Mouse (Mus musculus): ENCODE measurements at regions not wholly inside any gene's neighbourhood (a gene's known extent, or its start where the extent isn't known, plus 50 kb on each side); places are given as distances from the start of the nearest gene placed in this dataset.

DNA sequence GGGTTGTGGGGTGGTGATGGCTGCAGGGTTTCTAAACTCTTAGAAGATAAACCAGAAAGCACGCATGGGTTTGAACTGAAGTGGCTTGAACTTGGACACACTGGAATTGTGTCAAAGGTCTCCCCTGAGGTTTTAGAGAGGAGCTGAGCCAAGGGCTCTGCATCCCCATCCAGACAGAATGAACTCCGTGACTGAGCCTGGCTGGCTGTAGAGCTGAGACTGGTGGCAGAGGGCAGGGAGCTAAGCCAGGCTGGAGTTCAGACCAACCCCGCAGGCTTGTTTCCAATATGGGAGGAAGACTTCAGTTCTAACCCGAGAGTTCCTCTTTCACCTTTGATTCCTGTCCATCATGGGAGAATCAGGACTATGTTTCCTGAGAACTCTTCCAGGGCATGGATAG is 96.9 kb downstream of the Irs2 start:
- Histone ChIP-seq H3K4me3 (ENCODE audit: low read depth, low read length) (no peak overlapping the region), H3K27ac (ENCODE audit: low read length) (no peak overlapping the region), H3K9ac (replicated peaks; ENCODE audit: low read depth, low read length) (no peak overlapping the region), H3K4me1 (ENCODE audit: control insufficient read depth, insufficient read depth, low read length) (no peaks in the 10 kb centered on the region), H3K9me3 (ENCODE audit: control insufficient read depth, low read depth, low read length) (no peaks in the 10 kb centered on the region), H3K36me3 (ENCODE audit: control insufficient read depth, insufficient read depth, low read length) (no peaks in the 10 kb centered on the region), H3K4me2 (replicated peaks; ENCODE audit: low read depth, low read length) (no peak overlapping the region), H3K27me3 (ENCODE audit: control insufficient read depth, insufficient read depth, low read length) (no peaks in the 10 kb centered on the region)
- WGBS: 83% methylated on average over 4 of the region's 4 CpGs
- no peak for ATAC-seq (ENCODE audit: insufficient number of reproducible peaks, insufficient read depth, low FRiP score, low read depth)

DNA sequence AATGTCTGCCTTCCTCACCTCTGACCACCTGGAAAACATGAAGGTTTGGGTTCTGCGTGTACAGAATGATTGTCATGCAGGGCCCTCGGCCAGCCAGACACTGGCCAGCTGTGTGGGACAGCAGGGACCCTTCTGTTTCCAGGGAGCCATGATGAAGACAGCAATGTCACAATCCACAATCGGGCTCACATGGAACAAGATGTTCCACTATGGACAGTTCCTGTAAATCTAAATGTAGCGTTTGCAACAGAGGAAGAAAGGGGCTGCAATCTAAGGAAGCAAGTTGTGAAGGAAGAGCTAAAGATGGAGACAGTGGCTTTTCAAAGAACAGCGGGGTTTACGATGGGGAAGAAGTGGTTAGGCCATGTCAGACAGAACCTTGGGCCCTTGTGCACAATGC is 97.3 kb downstream of the Irs2 start:
- H3K4me2 ChIP-seq (replicated peaks; ENCODE audit: low read depth, low read length): no peak overlapping the region
- no peak for ATAC-seq (ENCODE audit: insufficient number of reproducible peaks, insufficient read depth, low FRiP score, low read depth)
- no peaks in the 10 kb centered on the region for H3K4me1 ChIP-seq (ENCODE audit: control insufficient read depth, insufficient read depth, low read length)
- H3K4me3 ChIP-seq (ENCODE audit: low read depth, low read length): no peak overlapping the region
- no peak overlapping the region for H3K9ac ChIP-seq (replicated peaks; ENCODE audit: low read depth, low read length)
- H3K27me3 ChIP-seq (ENCODE audit: control insufficient read depth, insufficient read depth, low read length): no peaks in the 10 kb centered on the region
- H3K36me3 ChIP-seq (ENCODE audit: control insufficient read depth, insufficient read depth, low read length): no peaks in the 10 kb centered on the region
- 74% methylated on average over 6 of the region's 6 CpGs for WGBS
- H3K27ac ChIP-seq (ENCODE audit: low read length): no peak overlapping the region
- H3K9me3 ChIP-seq (ENCODE audit: control insufficient read depth, low read depth, low read length): no peaks in the 10 kb centered on the region

DNA sequence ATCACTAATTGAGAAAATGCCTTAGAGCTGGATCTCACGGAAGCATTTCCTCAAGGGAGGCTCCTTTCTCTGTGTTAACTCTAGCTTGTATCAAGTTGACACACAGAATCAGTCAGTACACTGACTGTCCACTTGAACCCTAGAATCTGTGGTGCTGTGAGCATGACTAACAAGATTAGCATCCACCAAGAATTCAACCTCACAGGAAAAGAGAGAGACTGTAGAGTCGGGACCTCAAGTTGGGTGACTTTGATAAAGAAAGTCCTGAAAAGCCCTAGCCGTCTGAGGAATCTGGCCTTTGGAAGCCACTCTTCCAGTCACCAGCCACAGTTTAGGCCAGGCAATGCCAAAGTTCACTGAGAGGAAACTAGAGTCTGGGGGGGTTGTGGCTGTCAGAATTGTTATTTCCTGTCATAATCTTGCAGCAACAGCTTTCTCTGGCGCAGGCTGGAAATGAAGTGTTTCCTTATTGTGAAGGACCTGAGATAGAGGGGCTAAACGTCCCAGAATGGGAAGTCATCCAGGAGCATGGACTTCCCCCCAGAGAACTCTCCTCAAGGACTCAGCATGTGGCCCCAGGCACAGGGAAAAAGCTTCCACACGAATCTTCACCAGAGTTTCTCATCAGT is 97.9 kb downstream of the Irs2 start:
- H3K27ac ChIP-seq (ENCODE audit: low read length): no peak overlapping the region
- H3K9ac ChIP-seq (replicated peaks; ENCODE audit: low read depth, low read length): no peak overlapping the region
- H3K4me3 ChIP-seq (ENCODE audit: low read depth, low read length): no peak overlapping the region
- no peak overlapping the region for H3K4me2 ChIP-seq (replicated peaks; ENCODE audit: low read depth, low read length)
- H3K4me1 ChIP-seq (ENCODE audit: control insufficient read depth, insufficient read depth, low read length): no peaks in the 10 kb centered on the region
- 41% methylated on average over 6 of the region's 6 CpGs for WGBS
- no peaks in the 10 kb centered on the region for H3K27me3 ChIP-seq (ENCODE audit: control insufficient read depth, insufficient read depth, low read length)
- no peaks in the 10 kb centered on the region for H3K9me3 ChIP-seq (ENCODE audit: control insufficient read depth, low read depth, low read length)
- no peak for ATAC-seq (ENCODE audit: insufficient number of reproducible peaks, insufficient read depth, low FRiP score, low read depth)
- no peaks in the 10 kb centered on the region for H3K36me3 ChIP-seq (ENCODE audit: control insufficient read depth, insufficient read depth, low read length)

DNA sequence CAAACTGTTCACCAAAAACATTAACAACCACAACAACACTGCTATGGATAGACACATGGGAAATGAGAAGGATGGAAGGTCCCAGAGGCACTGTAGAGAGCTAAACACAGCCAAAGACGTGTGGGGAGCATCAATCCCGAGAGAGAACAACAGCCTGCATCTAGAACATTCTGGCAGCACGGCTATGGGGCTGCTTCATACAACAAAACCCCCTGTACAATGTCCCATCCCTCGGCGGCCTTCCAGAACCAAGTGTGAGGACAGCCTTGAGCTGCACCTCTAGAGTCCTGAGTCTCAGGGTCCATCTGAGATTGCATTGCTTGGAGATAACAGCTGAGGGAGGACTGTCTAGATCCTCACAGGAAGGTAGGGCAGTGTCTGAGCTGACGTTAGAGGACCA is 99.1 kb downstream of the Irs2 start:
- H3K27me3 ChIP-seq (ENCODE audit: control insufficient read depth, insufficient read depth, low read length): no peaks in the 10 kb centered on the region
- 89% methylated on average over 6 of the region's 6 CpGs for WGBS
- no peaks in the 10 kb centered on the region for H3K4me1 ChIP-seq (ENCODE audit: control insufficient read depth, insufficient read depth, low read length)
- H3K9me3 ChIP-seq (ENCODE audit: control insufficient read depth, low read depth, low read length): no peaks in the 10 kb centered on the region
- H3K27ac ChIP-seq (ENCODE audit: low read length): no peak overlapping the region
- ATAC-seq (ENCODE audit: insufficient number of reproducible peaks, insufficient read depth, low FRiP score, low read depth): no peak
- no peaks in the 10 kb centered on the region for H3K36me3 ChIP-seq (ENCODE audit: control insufficient read depth, insufficient read depth, low read length)
- no peak overlapping the region for H3K9ac ChIP-seq (replicated peaks; ENCODE audit: low read depth, low read length)
- H3K4me2 ChIP-seq (replicated peaks; ENCODE audit: low read depth, low read length): no peak overlapping the region
- no peak overlapping the region for H3K4me3 ChIP-seq (ENCODE audit: low read depth, low read length)

DNA sequence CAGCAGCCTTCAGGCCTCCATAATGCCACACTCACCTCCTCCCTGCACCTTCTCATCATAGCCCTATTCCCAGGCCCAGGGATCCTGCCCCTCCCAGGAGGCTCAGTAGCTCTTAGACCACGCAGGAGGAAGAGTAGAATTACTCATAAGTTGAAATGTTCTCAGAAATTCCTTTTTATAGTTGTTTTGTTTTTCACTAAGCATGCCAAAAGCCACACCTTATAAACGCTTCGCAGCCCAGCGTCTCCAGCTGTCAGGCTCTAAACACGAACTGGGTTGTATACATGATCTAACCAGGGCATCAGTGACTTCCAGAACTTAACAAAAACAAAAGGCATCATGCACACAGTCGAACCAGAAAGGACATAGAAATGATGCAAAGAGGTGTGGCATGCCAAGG is 101.9 kb downstream of the Irs2 start:
- Histone ChIP-seq H3K27me3 (ENCODE audit: control insufficient read depth, insufficient read depth, low read length) (no peaks in the 10 kb centered on the region), H3K9me3 (ENCODE audit: control insufficient read depth, low read depth, low read length) (no peaks in the 10 kb centered on the region), H3K9ac (replicated peaks; ENCODE audit: low read depth, low read length) (no peak overlapping the region), H3K36me3 (ENCODE audit: control insufficient read depth, insufficient read depth, low read length) (no peaks in the 10 kb centered on the region), H3K4me2 (replicated peaks; ENCODE audit: low read depth, low read length) (no peak overlapping the region), H3K4me3 (ENCODE audit: low read depth, low read length) (no peak overlapping the region), H3K4me1 (ENCODE audit: control insufficient read depth, insufficient read depth, low read length) (no peaks in the 10 kb centered on the region), H3K27ac (ENCODE audit: low read length) (no peak overlapping the region)
- no peak for ATAC-seq (ENCODE audit: insufficient number of reproducible peaks, insufficient read depth, low FRiP score, low read depth)
- whole genome bisulfite sequencing: 47% methylated on average over 6 of the region's 6 CpGs

- no peak for ATAC-seq (ENCODE audit: insufficient number of reproducible peaks, insufficient read depth, low FRiP score, low read depth)
- 75% methylated on average over 5 of the region's 5 CpGs for WGBS
- Histone ChIP-seq H3K27ac (ENCODE audit: low read length) (no peak overlapping the region), H3K36me3 (ENCODE audit: control insufficient read depth, insufficient read depth, low read length) (no peaks in the 10 kb centered on the region), H3K4me1 (ENCODE audit: control insufficient read depth, insufficient read depth, low read length) (no peaks in the 10 kb centered on the region), H3K4me2 (replicated peaks; ENCODE audit: low read depth, low read length) (no peak overlapping the region), H3K9me3 (ENCODE audit: control insufficient read depth, low read depth, low read length) (no peaks in the 10 kb centered on the region), H3K4me3 (ENCODE audit: low read depth, low read length) (no peak overlapping the region), H3K27me3 (ENCODE audit: control insufficient read depth, insufficient read depth, low read length) (no peaks in the 10 kb centered on the region), H3K9ac (replicated peaks; ENCODE audit: low read depth, low read length) (no peak overlapping the region)
Measured at GRCm38 (mm10) chr8:10905761-10906160, 102.5 kb downstream of the Irs2 start.

DNA sequence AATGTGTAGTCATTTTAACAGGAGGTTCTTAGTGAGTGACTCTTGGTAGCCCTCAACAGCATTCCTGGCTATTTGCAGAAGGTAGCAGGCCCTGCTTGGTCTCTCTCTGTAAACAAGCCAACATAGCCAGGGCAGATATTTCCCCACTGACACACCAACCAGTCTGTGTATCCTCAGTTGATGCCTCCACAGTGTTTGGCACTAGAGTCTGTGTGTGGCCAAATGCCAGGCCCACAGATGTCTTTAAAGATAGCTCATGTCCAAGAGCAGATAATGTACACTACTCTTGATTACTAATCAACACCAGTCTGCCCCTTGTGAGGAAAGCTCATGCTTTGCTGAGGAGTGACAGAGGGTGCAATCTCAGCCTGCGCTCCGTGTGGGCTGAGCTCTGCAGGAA is 104.3 kb downstream of the Irs2 start:
- no peaks in the 10 kb centered on the region for H3K27me3 ChIP-seq (ENCODE audit: control insufficient read depth, insufficient read depth, low read length)
- H3K36me3 ChIP-seq (ENCODE audit: control insufficient read depth, insufficient read depth, low read length): no peaks in the 10 kb centered on the region
- no peak overlapping the region for H3K4me2 ChIP-seq (replicated peaks; ENCODE audit: low read depth, low read length)
- H3K27ac ChIP-seq (ENCODE audit: low read length): no peak overlapping the region
- no peak for ATAC-seq (ENCODE audit: insufficient number of reproducible peaks, insufficient read depth, low FRiP score, low read depth)
- H3K4me3 ChIP-seq (ENCODE audit: low read depth, low read length): no peak overlapping the region
- no peak overlapping the region for H3K9ac ChIP-seq (replicated peaks; ENCODE audit: low read depth, low read length)
- WGBS: 71% methylated on average over 2 of the region's 2 CpGs
- peaks cover 8% of the 10 kb centered on the region for H3K4me1 ChIP-seq (ENCODE audit: control insufficient read depth, insufficient read depth, low read length)
- no peaks in the 10 kb centered on the region for H3K9me3 ChIP-seq (ENCODE audit: control insufficient read depth, low read depth, low read length)

GRCm38 (mm10) chr8:10901954-10902353 is 106.3 kb downstream of the Irs2 start:
- ATAC-seq (ENCODE audit: insufficient number of reproducible peaks, insufficient read depth, low FRiP score, low read depth): no peak
- Histone ChIP-seq H3K4me1 (ENCODE audit: control insufficient read depth, insufficient read depth, low read length) (peaks cover 10% of the 10 kb centered on the region), H3K4me3 (ENCODE audit: low read depth, low read length) (no peak overlapping the region), H3K9me3 (ENCODE audit: control insufficient read depth, low read depth, low read length) (no peaks in the 10 kb centered on the region), H3K4me2 (replicated peaks; ENCODE audit: low read depth, low read length) (no peak overlapping the region), H3K9ac (replicated peaks; ENCODE audit: low read depth, low read length) (no peak overlapping the region), H3K27ac (ENCODE audit: low read length) (no peak overlapping the region), H3K27me3 (ENCODE audit: control insufficient read depth, insufficient read depth, low read length) (no peaks in the 10 kb centered on the region), H3K36me3 (ENCODE audit: control insufficient read depth, insufficient read depth, low read length) (no peaks in the 10 kb centered on the region)
- 95% methylated on average over 4 of the region's 4 CpGs for WGBS

DNA sequence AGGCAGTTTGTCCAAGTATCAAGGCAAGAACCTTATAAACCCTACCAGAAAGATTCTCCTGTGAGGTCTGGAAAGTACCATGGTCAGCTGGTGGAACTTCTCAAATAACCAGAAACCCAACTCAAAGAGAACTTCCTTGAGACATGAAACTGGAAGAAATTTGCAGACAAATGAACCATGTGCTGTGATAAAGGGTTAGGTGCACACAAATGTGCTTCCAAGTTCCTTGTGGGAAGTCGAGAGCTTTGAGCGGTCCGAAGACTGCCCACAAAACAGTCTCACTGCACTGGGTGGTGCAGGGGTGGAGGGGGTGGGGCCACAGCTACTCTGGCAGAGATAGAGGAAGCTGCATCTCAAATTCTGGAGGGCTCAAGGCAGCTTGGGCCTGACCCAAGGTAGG is 107.2 kb downstream of the Irs2 start:
- Histone ChIP-seq H3K27me3 (ENCODE audit: control insufficient read depth, insufficient read depth, low read length) (no peaks in the 10 kb centered on the region), H3K4me3 (ENCODE audit: low read depth, low read length) (no peak overlapping the region), H3K36me3 (ENCODE audit: control insufficient read depth, insufficient read depth, low read length) (no peaks in the 10 kb centered on the region), H3K27ac (ENCODE audit: low read length) (no peak overlapping the region), H3K9ac (replicated peaks; ENCODE audit: low read depth, low read length) (no peak overlapping the region), H3K9me3 (ENCODE audit: control insufficient read depth, low read depth, low read length) (no peaks in the 10 kb centered on the region), H3K4me1 (ENCODE audit: control insufficient read depth, insufficient read depth, low read length) (peaks cover 10% of the 10 kb centered on the region), H3K4me2 (replicated peaks; ENCODE audit: low read depth, low read length) (no peak overlapping the region)
- ATAC-seq (ENCODE audit: insufficient number of reproducible peaks, insufficient read depth, low FRiP score, low read depth): no peak
- 73% methylated on average over 3 of the region's 3 CpGs for WGBS

Data from stomach, embryonic 14.5 days (tissue).